Mouse (Mus musculus) testis, adult 2 months (tissue): Measurements from ENCODE around the gene Zfp652.

ENCODE experiments used
- CTCF ChIP-seq: fragments of 200-500 bp; IDR thresholded peaks from 2 replicates; pipeline ENCODE4 v1.5.1; 2012; ENCODE audit warnings: low read depth, mild to moderate bottlenecking, inconsistent platforms, low read length, moderate library complexity; ENCODE audit not compliant: control insufficient read depth, insufficient read depth, insufficient replicate concordance
- POLR2A ChIP-seq: fragments of 200-500 bp; IDR thresholded peaks from 2 replicates; pipeline ENCODE4 v1.6.1; 2012; ENCODE audit warnings: low read depth, mild to moderate bottlenecking, inconsistent platforms, low read length, moderate library complexity; ENCODE audit not compliant: control insufficient read depth

GRCm38 (mm10) chr11:95825625-95826024 lies 113.2 kb downstream of the Zfp652 start:
- no peak for TF ChIP-seq CTCF
- no peak for TF ChIP-seq POLR2A
